Mouse (Mus musculus): ENCODE data around the gene Sec24c. TPM values are rescaled to one million over a fixed set of nuclear protein-coding genes. Genes with fewer than 3 reads are reported as not detected.

Gene Sec24c
- 47.3 and 53.6 TPM in 2 replicates for polyA plus RNA-seq (2015; fragmentation: Nextera tagmentation; extraction: Ambion mirVana)

DNA sequence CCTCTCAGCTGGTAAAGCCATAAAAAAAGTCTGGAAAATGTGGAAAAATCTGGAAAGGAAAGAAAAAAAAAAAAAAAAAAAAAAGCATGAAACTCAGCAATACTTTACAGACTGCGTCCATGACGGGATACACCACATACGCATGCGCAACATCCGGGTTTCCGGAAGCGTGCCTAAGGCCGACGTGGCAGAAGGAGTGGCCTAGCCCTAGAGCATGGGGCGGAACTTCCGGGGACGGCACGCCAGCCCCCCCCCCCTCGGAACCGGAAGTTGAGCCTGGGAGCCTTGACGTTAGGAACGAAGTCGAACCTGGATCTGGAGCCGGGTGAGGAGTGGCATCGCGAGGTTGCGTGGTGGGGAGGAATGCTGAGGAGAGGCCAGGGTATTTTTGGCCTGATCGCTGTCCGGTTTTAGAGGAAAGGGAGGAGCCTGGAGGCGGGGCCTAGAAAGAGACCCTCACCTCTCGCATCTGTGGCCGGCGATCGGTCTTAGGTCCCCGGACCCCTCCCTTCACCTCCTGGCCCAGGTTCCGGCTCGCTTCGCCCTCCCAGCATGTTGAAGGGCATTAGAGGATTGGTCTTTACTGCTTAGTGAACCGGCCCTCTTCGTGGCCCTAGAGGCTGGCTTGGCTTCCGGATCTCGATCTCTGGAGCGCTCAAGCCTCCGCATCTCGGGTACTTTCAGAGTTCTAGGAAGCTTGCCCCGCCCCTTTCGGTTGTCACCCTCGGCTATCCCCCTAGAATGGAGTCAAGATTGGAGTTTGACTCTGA is at the start of gene Sec24c:
Sec24c (plus strand) TSS at position 245 of the 770 bp plus-strand sequence.

GRCm38 (mm10) chr14:20640644-20641437 is 33.3 kb upstream of the Sec24c start, which contains the start of gene Usp54:
Usp54 (minus strand) TSS chr14:20641063.

DNA sequence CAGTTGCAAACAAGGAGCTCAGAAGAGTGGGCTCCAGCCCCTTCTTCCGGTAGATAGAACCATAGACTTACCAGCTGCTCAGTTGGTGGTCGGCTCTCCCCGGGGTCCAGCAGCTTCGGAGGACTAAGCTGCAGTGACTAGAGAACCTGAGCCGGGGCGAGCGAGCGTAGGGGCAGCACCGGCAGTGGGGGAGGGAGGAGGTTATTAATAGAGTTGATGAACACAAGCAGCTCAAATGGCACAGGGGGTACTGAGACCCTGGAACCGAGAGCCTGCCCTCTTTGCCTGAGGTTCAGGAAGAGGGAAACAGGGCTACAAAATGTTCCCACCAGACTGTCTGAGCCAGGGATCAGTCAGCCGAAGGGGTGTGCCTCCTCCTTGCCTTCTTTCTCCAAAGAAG is 17.7 kb upstream of the Sec24c start, which contains the start of gene Myoz1:
Myoz1 (minus strand) TSS at position 180 of the 400 bp plus-strand sequence.

GRCm38 (mm10) chr14:20668154-20668810 is 5.8 kb upstream of the Sec24c start, which contains the start of gene Synpo2l:
Synpo2l (minus strand) TSS chr14:20668354.

DNA sequence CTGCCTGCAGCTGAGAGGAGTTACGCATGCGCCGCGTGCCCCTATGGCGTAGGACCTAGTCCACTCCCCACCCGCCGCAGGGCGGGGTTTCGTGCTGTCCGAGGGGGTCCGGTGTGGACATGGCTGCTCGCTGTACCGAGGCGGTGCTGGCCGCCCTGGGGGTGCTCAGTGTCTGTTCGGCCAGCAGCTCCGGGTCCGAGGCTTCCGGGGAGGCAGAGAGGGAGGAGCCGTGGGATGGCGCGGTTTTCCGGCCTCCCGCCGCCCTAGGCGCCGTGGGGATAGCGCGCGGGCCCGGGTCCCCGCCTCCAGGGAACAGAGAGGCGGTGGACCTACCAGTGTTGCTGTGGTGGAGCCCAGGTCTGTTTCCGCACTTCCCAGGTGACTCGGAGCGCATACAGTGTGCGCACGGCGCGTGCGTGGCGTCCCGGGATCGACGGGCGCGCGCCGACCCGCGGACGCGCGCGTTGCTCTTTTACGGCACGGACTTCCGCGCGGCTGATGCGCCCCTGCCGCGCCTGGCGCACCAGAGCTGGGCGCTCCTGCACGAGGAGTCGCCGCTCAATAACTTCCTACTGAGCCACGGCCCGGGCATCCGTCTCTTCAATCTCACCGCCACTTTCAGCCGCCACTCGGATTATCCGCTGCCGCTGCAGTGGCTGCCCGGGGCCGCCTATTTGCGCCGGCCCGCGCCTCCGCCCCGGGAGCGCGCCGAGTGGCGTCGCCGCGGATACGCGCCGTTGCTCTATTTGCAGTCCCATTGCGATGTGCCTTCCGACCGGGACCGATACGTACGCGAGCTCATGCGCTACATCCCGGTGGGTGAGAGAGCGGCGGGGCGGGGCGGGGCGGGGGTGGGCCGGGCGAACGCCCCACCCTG is 21.0 kb downstream of the Sec24c start, which contains the start of gene Fut11:
Fut11 (plus strand) TSS at position 85 of the 877 bp plus-strand sequence.

GRCm38 (mm10) chr14:20702741-20703381 is 28.8 kb downstream of the Sec24c start, which contains the start of gene Chchd1:
Chchd1 (plus strand) TSS chr14:20703006.

GRCm38 (mm10) chr14:20707201-20708190 is 33.4 kb downstream of the Sec24c start, which contains the start of gene Zswim8:
Zswim8 (plus strand) TSS chr14:20707552.

DNA sequence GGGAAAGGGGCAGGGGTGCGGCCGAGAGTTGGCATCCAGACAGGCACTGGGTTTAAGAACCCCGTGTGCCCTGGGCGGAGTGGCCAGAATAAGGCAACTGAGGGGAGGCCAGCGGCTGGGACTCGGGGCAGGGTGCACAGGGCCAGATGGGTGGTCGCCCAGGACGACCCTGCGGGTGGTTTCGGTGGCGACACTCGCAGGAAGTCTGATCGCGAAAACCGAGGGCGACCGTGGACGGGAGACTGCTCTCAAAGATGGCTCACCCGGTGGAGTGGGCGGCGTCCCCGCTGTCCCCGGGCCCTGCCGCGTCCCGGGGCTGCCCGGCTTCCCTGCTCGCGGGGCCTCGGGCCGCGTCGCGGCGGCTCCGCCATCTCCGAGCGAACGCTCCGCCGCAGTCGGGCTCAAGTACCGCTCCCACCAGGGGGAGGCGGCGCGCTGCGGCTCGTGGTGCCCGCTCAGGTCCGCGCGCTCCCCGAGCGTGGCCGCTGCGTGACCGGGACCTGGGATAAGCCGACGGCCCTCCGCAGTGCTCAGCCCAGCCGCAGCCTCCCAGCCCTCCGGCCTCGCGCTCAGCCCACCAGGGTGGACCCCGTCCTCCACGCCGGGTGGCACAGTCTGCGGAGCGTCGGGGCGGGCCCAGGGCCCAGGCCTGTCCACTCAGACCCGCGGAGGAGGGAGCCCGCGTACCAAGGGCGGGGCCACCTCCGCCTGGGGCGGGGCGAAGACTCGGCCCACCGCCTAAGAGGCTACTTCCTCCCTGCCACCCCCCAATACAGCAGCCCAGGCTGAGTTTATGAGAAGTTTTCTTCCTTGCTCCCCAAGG is 60.1 kb downstream of the Sec24c start, which contains the start of gene Ndst2:
Ndst2 (minus strand) TSS at position 611 of the 823 bp plus-strand sequence.

Small RNA genes lying within 50 kb of the gene (microRNA-seq; reads per million reads assigned to microRNA genes)
- gene Mir6946, result 0.87 reads per million

Other genes with a start within 250 kb of the Sec24c start
- 1.8 and 2.2 TPM in 2 replicates for gene Cfap70, start 222.1 kb upstream of the Sec24c start, polyA plus RNA-seq (2015; fragmentation: Nextera tagmentation; extraction: Ambion mirVana)
- gene Anxa7, start 194.2 kb upstream of the Sec24c start, polyA plus RNA-seq (2015; fragmentation: Nextera tagmentation; extraction: Ambion mirVana), result 22.8 and 24.9 TPM in 2 replicates
- 0.15 and 0.33 TPM in 2 replicates for gene Mss51, start 177.4 kb upstream of the Sec24c start, polyA plus RNA-seq (2015; fragmentation: Nextera tagmentation; extraction: Ambion mirVana)
- 100 and 111 TPM in 2 replicates for gene Ppp3cb, start 127.7 kb upstream of the Sec24c start, polyA plus RNA-seq (2015; fragmentation: Nextera tagmentation; extraction: Ambion mirVana)
- 5.8 and 6.8 TPM in 2 replicates for gene Usp54, start 33.2 kb upstream of the Sec24c start, polyA plus RNA-seq (2015; fragmentation: Nextera tagmentation; extraction: Ambion mirVana)
- gene Myoz1, start 17.8 kb upstream of the Sec24c start, polyA plus RNA-seq (2015; fragmentation: Nextera tagmentation; extraction: Ambion mirVana), result 0.52 and 0.70 TPM in 2 replicates
- gene Synpo2l, start 6.0 kb upstream of the Sec24c start, polyA plus RNA-seq (2015; fragmentation: Nextera tagmentation; extraction: Ambion mirVana), result 0.22 and 0.23 TPM in 2 replicates
- gene Fut11, start 20.7 kb downstream of the Sec24c start, polyA plus RNA-seq (2015; fragmentation: Nextera tagmentation; extraction: Ambion mirVana), result 28.0 and 28.5 TPM in 2 replicates
- 166 and 195 TPM in 2 replicates for gene Chchd1, start 28.7 kb downstream of the Sec24c start, polyA plus RNA-seq (2015; fragmentation: Nextera tagmentation; extraction: Ambion mirVana)
- gene Zswim8, start 33.2 kb downstream of the Sec24c start, polyA plus RNA-seq (2015; fragmentation: Nextera tagmentation; extraction: Ambion mirVana), result 29.7 and 39.4 TPM in 2 replicates
- gene Ndst2, start 60.3 kb downstream of the Sec24c start, polyA plus RNA-seq (2015; fragmentation: Nextera tagmentation; extraction: Ambion mirVana), result 12.8 and 14.9 TPM in 2 replicates
- gene Camk2g, start 119.8 kb downstream of the Sec24c start, polyA plus RNA-seq (2015; fragmentation: Nextera tagmentation; extraction: Ambion mirVana), result 377 and 399 TPM in 2 replicates
- gene Plau, start 162.4 kb downstream of the Sec24c start, polyA plus RNA-seq (2015; fragmentation: Nextera tagmentation; extraction: Ambion mirVana), result 0.56 and 0.62 TPM in 2 replicates

Data from neural tube, postnatal 0 days (tissue).